Mouse (Mus musculus) left cerebral cortex, adult 2 months (tissue): ENCODE data around the gene Lsm14a. TPM values are rescaled to one million over a fixed set of nuclear protein-coding genes. Genes with fewer than 3 reads are reported as not detected.

Experiments
- DNase-seq, 2 experiments: peaks; one replicate each; pipeline ENCODE4 v3.0.0; 2021 to 2022; ENCODE audit warnings: low spot score in 2 of 2, mixed read lengths in 1 of 2; ENCODE audit errors: extremely low spot score in 1 of 2
- H3K27ac ChIP-seq: fragments of 200-600 bp; 2 replicates; pipeline ENCODE4 v1.8.1; 2022
- H3K4me3 ChIP-seq: fragments of 200-600 bp; 2 replicates; pipeline ENCODE4 v1.8.1; 2022
- CTCF ChIP-seq: fragments of 200-600 bp; IDR thresholded peaks from 2 replicates; pipeline ENCODE4 v1.8.1; 2022; ENCODE audit warnings: antibody characterized with exemption, mild to moderate bottlenecking, moderate library complexity
- intact Hi-C: fragments of 180-260 bp; cut with DNase I; formaldehyde crosslinking; loops from one replicate; pipeline ENCODE4 v1.15.1; 2025
- total RNA-seq, 2 experiments: library from RNA; stranded (reverse); gene quantifications; 2 replicates each; pipeline ENCODE4 v1.2.3; 2021

The Lsm14a gene
- total RNA-seq, 2 experiments from 2014 or later: 78.4 to 92.0 TPM

- no peak for DNase-seq
- no peak for TF ChIP-seq CTCF
- H3K4me3 ChIP-seq: no peak overlapping the region
- no peak overlapping the region for H3K27ac ChIP-seq
- intact Hi-C loops: no loop called here
Observed at GRCm38 (mm10) chr7:34391711-34392110, 1.4 kb downstream of the Lsm14a start.

DNA sequence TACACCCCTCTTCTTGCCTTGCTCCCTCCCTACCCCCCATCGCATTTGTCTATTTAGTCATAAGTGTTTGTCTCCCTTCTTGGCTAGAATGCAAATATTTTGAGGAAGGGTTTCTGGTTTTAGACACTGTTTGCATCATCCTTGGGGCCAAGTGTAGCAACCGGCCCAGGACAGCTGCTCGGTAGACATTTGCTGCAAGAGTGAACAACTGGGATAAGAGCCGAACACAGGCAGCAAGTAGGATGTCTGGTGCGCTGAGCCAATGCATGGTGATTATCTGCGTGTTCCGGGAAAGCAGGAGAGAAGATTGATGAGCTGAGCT lies 2.3 kb downstream of the Lsm14a start:
- intact Hi-C loops: no loop called here
- Histone ChIP-seq H3K27ac (no peak overlapping the region), H3K4me3 (no peak overlapping the region)
- no peak for TF ChIP-seq CTCF
- no peak for DNase-seq

GRCm38 (mm10) chr7:34390111-34390833 lies 2.8 kb downstream of the Lsm14a start:
- H3K27ac ChIP-seq: peak overlapping the region; percentile 88
- intact Hi-C loops: no loop called here
- peak overlapping the region; percentile 55 for H3K4me3 ChIP-seq
- no peak for TF ChIP-seq CTCF
- no peak for DNase-seq

- intact Hi-C loops: no loop called here
- Histone ChIP-seq H3K27ac (peak overlapping the region; percentile 94), H3K4me3 (peak overlapping the region; percentile 55)
- no peak for TF ChIP-seq CTCF
- peak; percentile 94 to 96 for DNase-seq
Observed at GRCm38 (mm10) chr7:34389277-34390085, 3.6 kb downstream of the Lsm14a start.

DNA sequence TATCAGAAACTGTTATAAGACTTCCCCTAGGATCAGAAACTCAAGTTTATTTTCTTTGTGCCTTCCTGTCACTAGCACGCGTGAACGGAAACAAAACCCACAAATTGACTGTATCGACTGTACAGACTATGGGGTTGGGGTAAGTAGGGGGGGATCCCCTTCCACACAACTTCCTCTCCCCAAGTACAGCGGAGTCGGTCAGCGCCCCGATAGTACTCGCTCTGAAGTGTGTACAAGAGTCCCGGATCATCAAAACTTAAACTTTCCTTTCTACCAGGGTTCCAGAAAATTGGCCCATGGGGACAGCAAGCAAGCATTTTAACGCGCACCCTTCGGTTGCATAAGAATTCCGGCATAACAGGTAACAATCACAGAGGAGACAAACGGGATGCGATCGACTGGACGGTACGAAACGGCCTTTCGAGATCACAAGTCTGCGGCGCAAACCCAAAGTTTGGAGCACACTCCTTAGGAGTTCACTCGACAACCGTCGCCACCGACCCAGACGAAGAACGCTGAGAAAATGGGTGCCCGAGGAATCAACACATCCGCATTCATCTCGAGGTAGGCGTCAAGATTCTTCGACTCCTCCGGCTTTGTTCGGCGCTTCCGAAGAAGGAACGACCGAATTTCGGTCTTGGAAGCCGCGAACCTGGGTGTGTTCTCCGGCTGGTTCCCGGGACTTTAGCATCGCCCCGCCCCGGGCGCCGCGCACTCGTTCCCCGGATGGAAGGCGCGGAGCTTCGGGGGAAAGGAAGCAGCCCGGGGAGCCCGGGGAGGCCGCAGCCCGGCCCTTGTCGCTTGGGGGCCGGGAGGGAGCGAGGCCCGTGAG lies 4.5 kb downstream of the Lsm14a start:
- TF ChIP-seq CTCF: no peak
- Histone ChIP-seq H3K4me3 (peak overlapping the region; percentile 55), H3K27ac (peak overlapping the region; percentile 94)
- intact Hi-C loops: no loop called here
- DNase-seq: peak; percentile 69 to 75

- H3K4me3 ChIP-seq: peak overlapping the region; percentile 55
- peak in 1 of 2 experiments; percentile 17 for DNase-seq
- intact Hi-C loops: no loop called here
- TF ChIP-seq CTCF: no peak
- H3K27ac ChIP-seq: peak overlapping the region; percentile 94
Observed at GRCm38 (mm10) chr7:34387784-34388444, 5.2 kb downstream of the Lsm14a start.

GRCm38 (mm10) chr7:34382803-34383202 lies 10.3 kb downstream of the Lsm14a start:
- intact Hi-C loops: no loop called here
- no peak for DNase-seq
- no peak for TF ChIP-seq CTCF
- H3K27ac ChIP-seq: no peak overlapping the region
- no peak overlapping the region for H3K4me3 ChIP-seq

DNA sequence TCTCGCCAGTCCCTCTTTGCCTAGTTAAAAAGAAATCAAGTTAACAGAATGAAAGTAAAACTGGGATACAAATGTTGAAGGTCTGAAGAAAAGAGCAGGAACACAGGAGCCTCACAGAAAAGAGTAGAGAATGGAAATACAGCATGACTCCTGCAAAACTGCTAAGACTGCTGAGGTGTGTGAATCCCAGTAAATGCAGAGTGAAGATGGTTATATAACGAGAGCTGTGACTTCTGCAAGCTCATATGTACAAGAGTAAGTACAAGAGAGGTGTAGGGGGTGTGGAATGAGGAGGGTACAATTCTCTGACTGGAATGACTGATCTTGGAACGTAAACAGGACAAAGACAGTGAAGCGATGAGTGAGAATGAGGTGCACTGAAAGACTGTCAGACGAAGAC lies 11.4 kb downstream of the Lsm14a start:
- Histone ChIP-seq H3K4me3 (no peak overlapping the region), H3K27ac (no peak overlapping the region)
- no peak for DNase-seq
- TF ChIP-seq CTCF: no peak
- intact Hi-C loops: no loop called here

DNA sequence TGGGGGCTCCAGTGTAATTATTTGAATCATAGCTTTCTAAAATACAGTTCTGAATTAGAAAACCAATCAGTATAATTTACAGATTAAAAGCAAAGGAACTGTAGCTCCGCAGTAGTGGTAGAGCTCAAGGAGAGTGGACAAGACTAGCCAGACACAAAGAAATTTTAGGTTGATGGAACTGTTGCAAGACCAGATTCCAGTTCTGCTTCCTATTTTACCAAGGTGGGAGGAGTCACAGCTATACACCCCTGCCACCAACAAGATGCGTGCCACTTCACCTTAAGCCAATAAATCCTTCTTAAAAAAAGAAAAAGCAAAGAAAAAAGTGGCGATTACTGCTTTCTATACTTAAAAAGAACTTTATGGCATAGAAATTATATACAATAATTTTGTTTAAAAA lies 12.8 kb downstream of the Lsm14a start:
- intact Hi-C loops: no loop called here
- Histone ChIP-seq H3K4me3 (no peak overlapping the region), H3K27ac (no peak overlapping the region)
- TF ChIP-seq CTCF: no peak
- DNase-seq: no peak

DNA sequence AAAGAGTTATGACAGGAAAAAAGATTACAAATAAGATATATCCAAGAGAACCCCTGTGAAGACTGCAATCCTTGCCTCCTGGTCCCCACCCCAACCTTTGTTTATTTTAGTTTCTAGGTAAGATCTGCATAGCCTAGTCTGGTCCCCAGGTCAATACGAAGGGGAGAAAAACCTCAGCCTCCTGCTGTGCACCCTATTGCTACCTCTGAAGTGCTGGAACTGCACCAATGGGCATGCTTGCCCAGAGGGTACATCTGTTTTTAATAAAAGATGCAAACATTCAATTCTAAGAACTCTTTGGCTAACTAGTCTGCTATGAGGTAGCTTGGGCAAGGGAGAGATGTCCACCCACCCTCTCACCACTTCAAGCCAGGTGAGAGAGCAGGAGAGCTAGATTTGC lies 19.2 kb downstream of the Lsm14a start:
- Histone ChIP-seq H3K27ac (no peak overlapping the region), H3K4me3 (no peak overlapping the region)
- DNase-seq: no peak
- intact Hi-C loops: no loop called here
- TF ChIP-seq CTCF: no peak

DNA sequence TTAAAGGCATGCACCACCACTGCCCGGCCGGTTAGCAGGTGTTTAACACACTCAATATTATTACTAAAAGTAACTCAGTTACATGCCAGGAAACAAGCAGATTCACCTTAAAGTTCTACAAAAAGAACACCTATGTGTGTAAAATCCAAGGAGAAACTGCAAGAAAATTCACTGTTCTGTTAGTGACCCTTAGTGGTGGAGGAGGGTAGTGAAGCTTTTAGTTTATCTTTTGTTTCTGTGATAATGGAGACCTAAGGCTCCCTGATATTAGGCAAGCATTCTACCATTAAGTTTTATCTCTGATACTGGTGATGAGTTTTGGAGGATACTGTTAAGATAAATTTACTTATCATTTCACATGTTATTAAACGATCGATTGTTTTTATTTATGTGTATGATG lies 37.5 kb downstream of the Lsm14a start:
- intact Hi-C loops: no loop called here
- TF ChIP-seq CTCF: peak; percentile 74
- Histone ChIP-seq H3K4me3 (no peak overlapping the region), H3K27ac (no peak overlapping the region)
- no peak for DNase-seq

DNA sequence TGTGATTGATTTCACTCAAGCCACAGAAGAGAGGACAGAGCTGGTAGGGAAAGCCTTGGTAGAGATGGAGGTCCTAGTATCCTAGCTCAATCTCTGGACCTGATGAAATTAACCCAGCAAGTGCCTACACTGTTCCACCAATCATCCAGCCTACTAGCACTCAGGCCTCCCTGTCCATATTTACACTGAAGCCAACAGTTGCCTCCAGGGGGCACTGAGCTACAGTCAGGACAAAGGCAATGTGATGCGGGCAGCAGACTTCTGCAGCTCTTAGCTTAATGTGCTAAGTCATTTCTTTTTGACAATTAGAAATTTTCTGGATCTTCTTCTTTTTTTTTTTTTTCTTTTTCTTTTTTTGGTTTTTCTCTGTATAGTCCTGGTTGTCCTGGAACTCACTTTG lies 41.1 kb downstream of the Lsm14a start:
- intact Hi-C loops: no loop called here
- H3K27ac ChIP-seq: no peak overlapping the region
- DNase-seq: no peak
- no peak overlapping the region for H3K4me3 ChIP-seq
- TF ChIP-seq CTCF: peak; percentile 43
